Mouse (Mus musculus) CH12.LX (cell line): Measurements from ENCODE around the gene Tnnc1.

Experiments used
- CTCF ChIP-seq, 2 experiments: IDR thresholded peaks in 1 of 2; conservative IDR thresholded peaks in 1 of 2; 2 replicates each; pipeline ENCODE4 v1.5.1; 2011 to 2012; ENCODE audit warnings: low read depth in 2 of 2, low read length in 2 of 2, improper control_type of control experiment in 1 of 2, inconsistent platforms in 1 of 2, mild to moderate bottlenecking in 1 of 2, moderate library complexity in 1 of 2
- EP300 ChIP-seq: IDR thresholded peaks from 2 replicates; pipeline ENCODE4 v1.6.1; 2011; ENCODE audit warnings: low read length, improper control_type of control experiment
- ETS1 ChIP-seq: conservative IDR thresholded peaks from 2 replicates; pipeline ENCODE4 v1.6.1; 2012; ENCODE audit warnings: low read depth, mild to moderate bottlenecking, inconsistent platforms, low read length, improper control_type of control experiment, moderate library complexity
- MAX ChIP-seq: IDR thresholded peaks from 2 replicates; pipeline ENCODE4 v1.6.1; 2011; ENCODE audit warnings: low read length, improper control_type of control experiment
- MAZ ChIP-seq: IDR thresholded peaks from 2 replicates; pipeline ENCODE4 v1.6.1; 2012; ENCODE audit warnings: low read depth, mild to moderate bottlenecking, inconsistent platforms, low read length, improper control_type of control experiment, moderate library complexity
- POLR2A ChIP-seq: IDR thresholded peaks from 2 replicates; pipeline ENCODE4 v1.6.1; 2011; ENCODE audit warnings: low read depth, mild to moderate bottlenecking, improper control_type of control experiment, low read length

DNA sequence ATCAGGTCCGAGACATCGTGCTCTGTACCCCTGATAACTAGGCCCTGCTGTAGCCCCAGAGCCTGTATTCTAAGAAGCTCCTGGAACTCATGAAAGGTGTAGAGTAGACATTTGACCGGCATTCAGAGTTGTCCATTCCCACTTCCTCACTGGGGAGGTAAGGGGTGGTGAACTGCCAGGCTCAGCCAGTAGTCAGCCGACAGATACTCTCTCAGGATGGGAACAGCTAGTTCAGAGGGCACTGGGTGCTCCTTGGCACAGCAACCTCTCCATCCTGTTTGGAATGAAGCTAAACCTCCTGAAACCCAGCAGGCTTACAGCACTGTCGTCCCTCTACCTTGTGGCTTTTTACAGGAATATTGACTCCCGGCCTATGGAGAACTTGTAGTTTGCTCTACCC lies 3.7 kb downstream of the Tnnc1 start:
- TF ChIP-seq ETS1: no peak
- no peak for TF ChIP-seq MAX
- TF ChIP-seq POLR2A: no peak
- no peak for TF ChIP-seq EP300
- no peak for TF ChIP-seq CTCF (conservative IDR thresholded peaks at IDR 0.05 in 1 of 2, IDR thresholded peaks at IDR 0.05 in 1 of 2; ENCODE audit: low read depth in 2 of 2, low read length in 2 of 2)
- TF ChIP-seq MAZ: no peak
